Mouse (Mus musculus) embryonic facial prominence, embryonic 11.5 days (tissue): Measurements from ENCODE around the gene Lgals3bp. TPM values are rescaled to one million over a fixed set of nuclear protein-coding genes. Genes with fewer than 3 reads are reported as not detected.

Experiments used
- ATAC-seq: fragments of 200-750 bp; cut with Nextera tagmentation; replicated peaks from 2 replicates; pipeline ENCODE4 v1.8.0; 2017; ENCODE audit warnings: low read depth; ENCODE audit not compliant: insufficient number of reproducible peaks, low FRiP score, low TSS enrichment
- DNase-seq: peaks from one replicate; pipeline ENCODE4 v3.0.0-alpha.2; 2015; ENCODE audit warnings: low spot score
- H3K27ac ChIP-seq: fragments of 300-500 bp; sonication (generic); replicated peaks from 2 replicates; pipeline ENCODE4 v1.5.1; 2014; ENCODE audit warnings: mild to moderate bottlenecking, low read depth, low read length, control low read depth
- H3K27me3 ChIP-seq: fragments of 300-500 bp; sonication (generic); 2 replicates; pipeline ENCODE4 v1.6.1; 2014; ENCODE audit warnings: mild to moderate bottlenecking, low read length, moderate library complexity, mixed read lengths; ENCODE audit not compliant: control insufficient read depth, insufficient read depth
- H3K36me3 ChIP-seq: fragments of 300-500 bp; sonication (generic); replicated peaks from 2 replicates; pipeline ENCODE4 v1.6.1; 2014; ENCODE audit warnings: low read depth, mild to moderate bottlenecking, low read length, moderate library complexity, mixed read lengths; ENCODE audit not compliant: control insufficient read depth, insufficient read depth
- H3K4me1 ChIP-seq: fragments of 300-500 bp; sonication (generic); 2 replicates; pipeline ENCODE4 v1.6.1; 2014; ENCODE audit warnings: low read length, mixed read lengths; ENCODE audit not compliant: control insufficient read depth, insufficient read depth
- H3K4me2 ChIP-seq: fragments of 300-500 bp; sonication (generic); 2 replicates; pipeline ENCODE4 v1.6.1; 2014; ENCODE audit warnings: low read depth, mild to moderate bottlenecking, control low read depth, low read length, moderate library complexity
- H3K4me3 ChIP-seq: fragments of 300-500 bp; sonication (generic); 2 replicates; pipeline ENCODE4 v1.5.1; 2014; ENCODE audit warnings: low read depth, low read length, control low read depth
- H3K9ac ChIP-seq: fragments of 300-500 bp; sonication (generic); replicated peaks from 2 replicates; pipeline ENCODE4 v1.6.1; 2014; ENCODE audit warnings: mild to moderate bottlenecking, control low read depth, low read length
- H3K9me3 ChIP-seq: fragments of 300-500 bp; sonication (generic); replicated peaks from 2 replicates; pipeline ENCODE4 v1.6.1; 2016; ENCODE audit warnings: mild to moderate bottlenecking, low read length, inconsistent platforms, mixed read lengths; ENCODE audit not compliant: control insufficient read depth
- WGBS: fragments of 180-500 bp; shearing (Covaris S2); extraction: QIAGEN DNeasy Blood & Tissue Kit; methylation state at CpG from one replicate; pipeline ENCODE4 v1.1.7; 2014; 5-methylcytosine and 5-hydroxymethylcytosine counted together
- polyA plus RNA-seq: library from polyadenylated mRNA; unstranded; fragments of >200 nt; fragmentation: Nextera tagmentation; extraction: Ambion mirVana; gene quantifications from 2 replicates; pipeline ENCODE4 v1.2.1, GENCODE M21; 2014

Lgals3bp gene
- polyA plus RNA-seq, 1 experiment from 2014 or later: 1.0 TPM

GRCm38 (mm10) chr11:118428460-118428868 is 26.6 kb upstream of the Lgals3bp start:
- H3K27me3 ChIP-seq: no peaks in the 10 kb centered on the region
- H3K4me1 ChIP-seq: peaks cover 14% of the 10 kb centered on the region
- no peaks in the 10 kb centered on the region for H3K9me3 ChIP-seq
- no peak for ATAC-seq
- H3K4me2 ChIP-seq: peak overlapping the region; percentile 48
- WGBS: 8% methylated on average over 11 of the region's 11 CpGs
- peak overlapping the region; percentile 35; the same call in 1 of the 2 replicates for H3K27ac ChIP-seq
- peak; percentile 44 for DNase-seq
- H3K9ac ChIP-seq: peak overlapping the region; percentile 55
- peak overlapping the region; percentile 30 for H3K4me3 ChIP-seq
- H3K36me3 ChIP-seq: no peaks in the 10 kb centered on the region

GRCm38 (mm10) chr11:118427986-118428385 is 26.1 kb upstream of the Lgals3bp start, which contains the start of gene C1qtnf1:
TSS of gene C1qtnf1 (plus strand) at chr11:118428203.
- ATAC-seq (no peak), DNase-seq (peak; percentile 62)
- H3K4me2 ChIP-seq: peak within 1 kb of the TSS; percentile 48
- H3K27me3 ChIP-seq: no peaks in the 10 kb centered on the region
- H3K27ac ChIP-seq: peak within 1 kb of the TSS; percentile 35; the same call in 1 of the 2 replicates
- peak within 1 kb of the TSS; percentile 55 for H3K9ac ChIP-seq
- H3K36me3 ChIP-seq: no peaks in the 10 kb centered on the region
- H3K9me3 ChIP-seq: no peaks in the 10 kb centered on the region
- 1% methylated on average over 8 of the region's 8 CpGs for WGBS
- H3K4me1 ChIP-seq: peaks cover 14% of the 10 kb centered on the region
- H3K4me3 ChIP-seq: peak within 1 kb of the TSS; percentile 30

- no peak overlapping the region for H3K9ac ChIP-seq
- no peaks in the 10 kb centered on the region for H3K27me3 ChIP-seq
- H3K4me3 ChIP-seq: no peak overlapping the region
- no peaks in the 10 kb centered on the region for H3K9me3 ChIP-seq
- ATAC-seq (no peak), DNase-seq (peak; percentile 48)
- no peak overlapping the region; the same call in 1 of the 2 replicates for H3K4me2 ChIP-seq
- 27% methylated on average over 3 of the region's 3 CpGs for WGBS
- H3K36me3 ChIP-seq: no peaks in the 10 kb centered on the region
- peaks cover 14% of the 10 kb centered on the region for H3K4me1 ChIP-seq
- H3K27ac ChIP-seq: no peak overlapping the region; the same call in 1 of the 2 replicates
These were observed 25.4 kb upstream of the Lgals3bp start for GRCm38 (mm10) chr11:118427266-118427779.

GRCm38 (mm10) chr11:118426765-118427164 is 24.9 kb upstream of the Lgals3bp start:
- no peak overlapping the region for H3K4me2 ChIP-seq
- peaks cover 14% of the 10 kb centered on the region for H3K4me1 ChIP-seq
- no peak overlapping the region for H3K27ac ChIP-seq
- H3K4me3 ChIP-seq: no peak overlapping the region
- no peaks in the 10 kb centered on the region for H3K27me3 ChIP-seq
- no peaks in the 10 kb centered on the region for H3K36me3 ChIP-seq
- no peak for ATAC-seq
- no peaks in the 10 kb centered on the region for H3K9me3 ChIP-seq
- H3K9ac ChIP-seq: no peak overlapping the region
- DNase-seq: no peak
- WGBS: 67% methylated on average over 5 of the region's 5 CpGs

GRCm38 (mm10) chr11:118424621-118425335 is 22.9 kb upstream of the Lgals3bp start:
- H3K4me3 ChIP-seq: no peak overlapping the region
- no peak for ATAC-seq
- H3K4me1 ChIP-seq: peaks cover 14% of the 10 kb centered on the region
- no peak overlapping the region for H3K9ac ChIP-seq
- H3K27me3 ChIP-seq: no peaks in the 10 kb centered on the region
- H3K9me3 ChIP-seq: no peaks in the 10 kb centered on the region
- no peak for DNase-seq
- H3K36me3 ChIP-seq: no peaks in the 10 kb centered on the region
- WGBS: 47% methylated on average over 13 of the region's 13 CpGs
- no peak overlapping the region for H3K4me2 ChIP-seq
- no peak overlapping the region for H3K27ac ChIP-seq

- peak; percentile 93 for DNase-seq
- H3K4me3 ChIP-seq: no peak overlapping the region
- H3K36me3 ChIP-seq: no peaks in the 10 kb centered on the region
- ATAC-seq: no peak
- WGBS: 5% methylated on average over 18 of the region's 18 CpGs
- no peaks in the 10 kb centered on the region for H3K27me3 ChIP-seq
- peaks cover 11% of the 10 kb centered on the region for H3K4me1 ChIP-seq
- peak overlapping the region; percentile 24 for H3K4me2 ChIP-seq
- H3K9ac ChIP-seq: peak overlapping the region; percentile 46; the same call in 1 of the 2 replicates
- no peak overlapping the region for H3K27ac ChIP-seq
- no peaks in the 10 kb centered on the region for H3K9me3 ChIP-seq
These were observed 21.5 kb upstream of the Lgals3bp start for GRCm38 (mm10) chr11:118423266-118423971.

- DNase-seq (no peak), ATAC-seq (no peak)
- no peak overlapping the region for H3K9ac ChIP-seq
- no peaks in the 10 kb centered on the region for H3K36me3 ChIP-seq
- H3K4me2 ChIP-seq: no peak overlapping the region
- no peak overlapping the region for H3K27ac ChIP-seq
- H3K9me3 ChIP-seq: no peaks in the 10 kb centered on the region
- H3K27me3 ChIP-seq: no peaks in the 10 kb centered on the region
- WGBS: 77% methylated on average over 7 of the region's 7 CpGs
- H3K4me3 ChIP-seq: no peak overlapping the region
- H3K4me1 ChIP-seq: peaks cover 10% of the 10 kb centered on the region
These were observed 18.4 kb upstream of the Lgals3bp start for GRCm38 (mm10) chr11:118420261-118420660.
